Mouse (Mus musculus) thymus, postnatal 36 days (tissue): Measurements from ENCODE around the gene Ss18l1.

Experiments used
- DNase-seq, 2 experiments: peaks; one replicate each; pipeline ENCODE4 v3.0.0; 2022; ENCODE audit warnings: mixed read lengths in 2 of 2

Gene Ss18l1

DNA sequence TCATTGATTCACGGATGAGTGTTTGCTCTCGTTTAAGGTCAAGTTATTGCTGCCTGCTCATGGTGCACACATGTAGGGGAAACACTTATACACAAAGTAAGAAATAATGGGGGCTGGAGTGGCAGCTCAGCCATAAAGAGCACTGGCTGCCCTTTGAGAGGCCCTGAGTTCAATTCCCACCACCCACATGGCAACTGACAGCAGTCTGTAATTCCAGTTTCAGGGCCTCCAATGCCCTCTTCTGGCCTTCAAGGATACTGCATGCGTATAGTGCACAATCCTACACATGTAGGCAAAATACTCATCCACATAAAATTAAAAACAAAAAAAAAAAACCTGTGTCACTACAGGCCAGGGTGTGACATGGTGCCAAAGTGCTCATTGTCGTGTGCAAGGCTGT is 45.2 kb downstream of the Ss18l1 start:
- no peak for DNase-seq

DNA sequence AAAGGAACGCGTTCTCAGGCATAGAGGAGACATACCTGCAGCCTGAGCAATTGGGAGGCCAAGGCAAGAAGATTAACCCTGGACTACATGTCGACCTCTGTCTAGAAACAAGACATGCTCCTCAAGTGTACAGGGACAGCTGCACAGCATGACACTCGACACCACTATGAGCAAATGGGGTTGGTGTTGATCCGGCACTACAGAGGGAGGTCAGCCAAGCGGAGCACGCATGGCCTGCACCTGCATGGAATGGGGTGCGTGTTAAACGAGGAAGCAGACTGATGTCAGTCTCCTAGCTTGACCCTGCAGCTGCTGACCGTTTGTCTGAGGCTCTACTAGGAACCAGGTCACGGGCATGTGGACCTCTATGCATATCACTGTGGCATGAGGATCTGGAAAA is 48.0 kb downstream of the Ss18l1 start:
- no peak for DNase-seq

DNA sequence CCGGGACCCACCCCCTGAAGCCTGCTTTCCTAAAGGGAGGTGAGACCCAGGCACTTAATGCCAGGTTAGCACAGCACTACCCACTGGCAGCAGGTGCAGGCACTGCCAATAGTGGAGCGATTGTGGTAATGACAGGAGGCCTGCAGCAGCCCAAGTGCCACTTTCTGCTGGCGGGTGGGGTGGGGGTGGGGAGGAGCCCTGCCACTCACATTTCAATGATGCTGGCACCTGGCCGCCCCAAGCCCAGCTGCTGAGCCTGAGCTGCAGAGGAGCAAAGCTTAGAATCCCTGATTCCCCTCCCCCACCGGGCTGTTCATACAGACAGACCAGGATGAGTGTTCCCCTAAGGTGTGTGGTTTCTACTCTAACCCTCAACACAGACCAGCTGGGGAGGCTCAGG is 53.4 kb downstream of the Ss18l1 start:
- peak; percentile 76 to 88 for DNase-seq

DNA sequence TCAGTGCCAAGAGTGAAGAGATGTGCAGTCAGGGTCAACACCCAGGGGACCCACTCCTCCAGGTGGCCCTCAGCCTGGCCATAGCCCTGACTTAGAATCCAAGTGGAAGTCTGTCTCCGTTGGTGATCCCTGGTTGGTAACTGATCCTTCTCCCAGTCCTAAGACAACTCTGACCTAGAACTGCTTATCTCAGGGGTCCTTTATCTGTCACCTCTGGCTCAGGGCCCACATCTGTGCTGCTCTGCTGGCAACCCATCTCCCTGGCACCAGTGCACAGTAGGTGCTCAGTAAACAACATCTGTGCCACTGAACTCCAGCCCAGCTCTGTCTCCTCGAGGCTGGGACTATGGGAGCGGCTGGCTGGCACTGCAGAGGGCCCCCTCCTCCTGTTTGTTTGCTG is 55.3 kb downstream of the Ss18l1 start:
- DNase-seq = peak; percentile 9 to 26

DNA sequence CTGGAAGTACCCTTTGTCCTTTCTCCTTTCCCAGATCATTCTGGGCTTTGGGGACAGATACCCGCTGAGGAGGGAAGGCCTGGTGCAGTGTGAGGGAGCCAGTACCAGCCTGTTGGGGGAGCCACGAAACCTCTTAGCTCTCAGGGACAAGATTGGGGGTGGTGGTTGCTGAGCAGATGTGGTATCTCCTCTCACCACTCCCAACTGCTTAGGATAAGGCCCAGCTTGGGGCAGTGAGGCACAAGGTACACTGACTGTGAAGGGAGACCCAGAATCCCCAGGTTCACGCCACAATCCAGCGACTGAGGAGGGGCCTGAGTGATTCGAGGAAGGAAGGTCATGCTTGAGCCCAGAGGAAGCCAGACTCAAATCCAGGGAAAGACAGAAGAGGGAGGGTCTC is 55.9 kb downstream of the Ss18l1 start:
- peak; percentile 12 to 24 for DNase-seq

DNA sequence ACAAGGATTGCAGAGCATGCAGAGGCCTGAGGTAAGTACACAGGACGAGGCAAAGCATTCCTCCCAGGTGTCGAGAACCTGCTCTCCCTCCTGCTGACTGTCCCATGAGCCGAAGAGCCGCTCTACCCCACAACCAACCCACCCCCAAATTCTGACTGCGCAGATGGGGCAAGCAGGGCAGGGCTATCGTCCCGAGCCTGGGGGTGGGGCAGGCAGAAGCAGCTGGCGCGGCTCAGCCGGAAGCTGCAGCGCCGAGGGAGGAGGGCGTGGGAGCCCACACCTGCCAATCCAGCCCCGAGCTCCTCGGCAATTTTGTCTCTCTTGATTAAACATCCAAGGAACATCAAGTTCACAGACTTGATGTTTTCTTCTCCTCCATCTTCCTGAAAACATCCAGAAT is 57.2 kb downstream of the Ss18l1 start:
- peak; percentile 81 to 88 for DNase-seq

DNA sequence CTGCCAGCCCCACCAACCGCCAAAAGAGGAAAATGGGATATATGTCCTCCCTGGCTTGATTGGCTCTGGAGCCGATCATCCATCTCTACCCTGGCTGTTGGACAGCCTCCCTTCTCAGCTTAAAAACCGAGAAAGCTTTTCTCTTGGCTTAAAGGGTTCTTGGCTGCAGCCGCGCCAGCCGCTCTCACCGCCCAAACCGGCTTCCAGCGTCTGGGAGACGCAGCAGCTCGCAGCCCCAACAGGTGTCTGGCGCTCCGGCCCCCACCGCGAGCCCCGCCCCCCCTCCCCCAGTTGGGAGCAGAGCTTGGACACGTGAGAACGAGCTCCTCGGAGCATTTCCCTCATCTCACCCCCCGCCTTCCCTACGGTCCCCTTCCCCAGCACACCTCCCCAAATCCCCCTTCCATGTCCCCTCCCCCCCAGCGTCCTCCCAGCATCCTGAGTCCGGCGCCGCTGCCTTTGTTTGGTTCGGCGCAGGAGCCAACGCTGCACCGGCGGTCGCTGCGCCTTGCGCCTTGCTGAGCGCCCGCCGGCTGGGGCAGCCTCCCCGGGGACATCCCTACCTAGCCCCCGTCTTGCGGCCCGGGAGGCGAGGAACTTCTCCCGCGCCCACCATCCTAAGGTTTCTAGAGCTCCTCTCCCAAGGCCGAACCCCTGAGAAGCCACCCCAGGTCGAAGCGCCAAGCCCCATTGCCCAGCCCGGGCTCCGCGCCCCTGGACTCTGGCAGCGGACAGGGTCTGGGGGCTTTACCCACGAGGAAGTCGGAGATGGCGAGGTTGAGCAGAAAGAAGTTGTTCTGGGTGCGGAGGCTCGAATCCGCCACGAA is 61.1 kb downstream of the Ss18l1 start:
- peak; percentile 12 to 26 for DNase-seq

DNA sequence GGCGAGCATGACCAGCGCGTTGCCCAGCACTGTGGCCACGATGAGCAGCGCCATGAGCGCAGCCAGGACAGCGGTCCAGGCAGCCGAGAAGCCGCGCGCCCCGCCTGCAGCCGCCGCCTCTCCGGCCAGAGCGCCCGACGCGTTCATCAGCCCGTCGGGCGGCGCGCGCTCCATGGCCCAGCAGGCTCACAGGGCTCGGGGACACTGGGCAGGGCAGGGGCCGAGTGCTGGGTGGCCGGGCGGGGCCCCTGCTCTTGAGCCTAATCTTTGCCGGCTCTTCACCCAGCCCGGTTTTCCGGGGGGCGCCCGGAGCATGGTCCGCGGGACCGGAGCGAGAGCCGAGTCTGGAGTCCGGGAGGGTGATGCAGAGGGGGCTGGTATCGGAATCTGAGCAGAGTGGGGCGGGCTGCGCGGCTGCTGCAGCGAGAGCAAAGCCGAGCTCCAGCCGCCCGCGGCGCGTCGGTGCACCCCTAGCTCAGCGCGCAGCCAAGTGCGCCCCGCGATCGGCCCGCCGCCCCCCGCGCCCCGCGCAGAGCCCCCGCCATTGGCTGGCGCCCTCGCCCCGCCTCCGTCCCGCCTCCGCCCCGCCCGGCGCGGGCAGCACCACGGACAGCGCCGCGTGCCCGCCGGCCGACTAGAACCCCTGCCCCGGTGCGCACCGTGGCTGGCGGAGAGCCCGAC is 61.8 kb downstream of the Ss18l1 start, which contains the start of gene Hrh3:
TSS of gene Hrh3 (minus strand) at position 511 of the 681 bp plus-strand sequence.
- peak; percentile 88 to 89 for DNase-seq

DNA sequence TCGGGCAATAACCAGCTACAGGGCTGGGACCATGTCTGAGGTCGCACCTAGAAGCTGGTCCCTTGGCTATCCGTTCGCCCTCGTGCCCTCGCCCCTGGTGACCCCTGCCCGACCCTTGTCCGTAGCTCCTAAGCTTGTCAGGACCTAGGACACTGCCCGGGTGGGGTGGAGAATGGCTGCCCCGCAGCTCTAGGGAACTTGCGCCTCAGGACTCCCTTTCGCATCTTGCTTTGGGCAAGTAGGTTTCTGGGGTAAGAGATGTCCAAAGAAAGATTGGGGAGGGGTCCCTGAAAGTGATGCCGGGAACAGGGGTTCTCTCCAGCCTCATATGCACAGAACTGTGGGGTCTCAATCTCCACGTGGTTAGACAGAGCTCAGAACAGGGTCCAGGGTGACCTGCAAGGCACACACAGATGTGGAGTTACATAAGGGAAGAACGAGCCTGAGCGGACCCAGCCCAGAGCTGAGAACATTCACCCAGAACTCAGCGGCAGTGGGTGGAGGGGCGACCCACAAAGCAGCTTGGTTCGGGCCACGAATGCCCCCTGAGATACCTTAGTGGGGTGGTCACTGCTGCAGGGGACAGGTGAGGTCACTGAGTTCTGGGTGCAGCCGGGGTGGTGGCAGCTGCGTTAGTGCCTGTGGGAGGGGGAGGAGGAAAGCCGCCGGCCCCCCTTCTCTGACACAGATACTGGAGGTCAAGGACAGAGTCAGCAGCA is 62.5 kb downstream of the Ss18l1 start:
- no peak for DNase-seq

DNA sequence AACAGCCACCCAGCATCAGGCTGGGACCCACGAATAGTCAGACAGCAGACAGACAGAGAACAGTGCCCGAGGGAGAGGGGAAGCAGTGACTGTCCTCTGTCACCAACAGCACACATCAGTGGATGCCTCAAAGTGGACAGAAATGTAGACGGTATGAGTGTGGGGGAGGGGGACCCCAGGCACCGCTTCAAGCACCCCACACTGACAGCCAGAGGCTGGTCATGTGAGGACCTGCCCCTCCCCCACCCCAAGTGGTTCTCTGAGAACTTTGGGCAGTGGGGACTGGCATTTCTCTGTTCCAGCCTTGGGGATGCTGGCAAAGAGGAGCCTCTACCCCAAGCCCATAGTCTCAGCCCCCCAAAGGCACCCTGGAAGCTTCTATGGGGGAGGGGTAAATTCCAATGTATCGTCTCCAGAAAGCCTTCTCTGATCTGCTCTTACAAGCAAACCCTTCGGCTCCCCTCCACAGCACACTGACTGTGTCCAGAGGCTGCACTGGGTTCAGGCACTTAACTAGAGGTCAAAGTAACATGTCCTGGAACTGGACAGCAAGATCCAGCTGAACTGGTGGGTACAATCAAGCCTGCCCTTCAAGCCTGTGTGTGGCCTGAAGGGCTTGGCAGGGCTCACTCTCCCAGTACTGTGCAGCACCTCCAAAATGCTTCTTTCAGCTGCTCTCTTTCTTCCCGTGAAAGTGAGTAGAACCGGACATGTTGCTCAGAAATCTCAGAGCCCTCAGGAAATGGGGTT is 63.3 kb downstream of the Ss18l1 start:
- DNase-seq = no peak

DNA sequence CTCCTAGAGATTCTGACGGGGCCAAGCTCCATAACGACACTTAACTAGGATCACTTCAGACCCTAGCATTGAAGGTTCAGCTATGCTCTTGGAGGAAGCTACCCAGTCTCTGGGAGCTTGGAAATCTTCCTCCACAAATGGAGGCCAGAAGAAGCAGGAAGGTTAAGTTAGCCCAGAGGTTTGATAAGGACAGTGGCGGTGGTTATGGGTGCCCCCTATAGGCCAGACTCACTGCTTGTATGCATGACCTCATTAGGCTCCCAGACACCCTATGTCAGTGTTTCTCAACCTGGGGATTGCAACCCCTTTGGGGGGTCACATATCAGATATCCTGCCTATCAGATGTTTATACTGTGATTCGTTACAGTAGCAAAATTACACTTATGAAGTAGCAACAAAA is 64.8 kb downstream of the Ss18l1 start:
- peak; percentile 49 for DNase-seq

DNA sequence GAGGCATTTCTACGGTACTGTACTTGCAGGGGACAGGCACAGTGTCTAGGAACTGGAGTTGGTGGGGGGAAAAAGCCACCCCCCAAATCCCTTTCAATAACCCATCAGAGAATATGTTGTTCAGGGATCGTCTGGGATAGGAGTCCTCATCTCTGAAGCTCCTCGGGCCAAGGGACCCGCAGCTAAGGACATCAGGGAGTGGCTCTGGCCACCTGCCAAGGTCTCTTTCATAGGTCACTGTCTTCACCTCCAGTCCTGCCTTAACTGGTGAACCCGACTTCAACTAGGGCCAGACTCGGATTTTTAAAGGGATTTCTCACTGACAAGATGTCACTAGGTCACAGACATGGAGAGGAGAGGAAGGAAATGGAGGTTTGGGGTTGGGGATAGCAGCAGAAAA is 66.0 kb downstream of the Ss18l1 start:
- no peak for DNase-seq

DNA sequence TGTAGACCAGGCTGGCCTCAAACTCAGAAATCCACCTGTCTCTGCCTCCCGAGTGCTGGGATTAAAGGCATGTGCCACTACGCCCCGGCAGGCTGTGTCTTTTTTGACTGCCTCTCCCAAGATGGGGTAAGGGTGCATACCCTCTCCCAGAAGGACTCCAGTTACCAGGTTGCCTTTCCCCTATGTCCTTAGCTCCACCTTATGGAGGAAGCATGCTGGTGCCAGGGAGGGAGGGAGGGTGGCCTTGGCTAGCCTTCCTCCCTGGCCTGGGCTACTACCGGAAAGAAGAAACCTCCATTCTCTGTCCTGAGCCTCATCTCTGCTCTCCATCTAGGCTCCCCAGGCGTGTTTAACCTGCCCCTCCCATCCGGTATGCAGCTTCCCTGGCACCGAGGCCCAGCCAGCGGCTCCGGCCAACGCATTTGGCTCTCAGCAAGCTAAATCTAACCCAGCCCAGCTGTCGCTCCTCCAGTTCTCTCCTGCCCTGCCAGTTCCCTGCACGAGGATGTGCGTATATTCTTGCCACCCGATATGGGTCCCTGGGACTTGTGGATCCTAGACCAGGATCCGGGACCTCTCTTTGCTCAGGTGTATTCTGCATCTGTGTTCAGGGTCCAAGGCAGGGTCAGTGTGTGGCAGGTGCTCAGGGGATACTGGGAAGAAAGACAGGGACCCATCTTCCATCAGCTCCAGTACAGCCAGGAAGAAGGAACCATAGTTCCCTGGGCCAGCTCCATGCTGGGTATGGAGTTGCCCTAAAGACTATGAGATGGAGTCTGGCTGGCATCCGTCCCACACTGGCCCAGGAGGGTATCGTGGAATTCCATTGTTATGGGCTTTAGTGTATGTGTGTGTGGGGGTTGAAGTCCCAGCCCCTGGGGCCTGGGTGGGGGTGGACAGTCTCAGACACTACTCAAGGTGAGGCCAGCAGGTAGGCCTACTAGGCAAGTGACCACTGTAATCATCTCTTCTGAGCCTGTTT is 71.9 kb downstream of the Ss18l1 start:
- no peak for DNase-seq

DNA sequence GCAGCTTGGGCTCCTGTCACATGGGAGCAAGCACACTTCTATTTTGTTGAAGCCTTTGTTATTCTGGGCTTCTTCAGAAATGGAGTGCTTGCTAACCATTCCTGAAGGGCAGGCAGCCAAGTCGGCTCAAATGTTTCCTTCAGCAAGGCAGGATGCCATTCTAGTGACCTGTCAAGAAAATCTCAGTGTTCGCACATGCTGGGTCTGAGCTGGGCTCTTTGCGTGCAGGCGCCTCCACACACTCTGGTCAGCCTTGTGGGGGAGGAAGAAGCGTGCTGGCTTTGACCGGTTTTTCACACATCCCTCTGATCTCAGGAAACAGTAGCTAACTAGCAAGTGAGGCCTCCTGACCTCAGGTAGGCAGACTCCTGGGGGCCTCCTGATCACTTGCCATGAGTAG is 73.0 kb downstream of the Ss18l1 start:
- no peak for DNase-seq

DNA sequence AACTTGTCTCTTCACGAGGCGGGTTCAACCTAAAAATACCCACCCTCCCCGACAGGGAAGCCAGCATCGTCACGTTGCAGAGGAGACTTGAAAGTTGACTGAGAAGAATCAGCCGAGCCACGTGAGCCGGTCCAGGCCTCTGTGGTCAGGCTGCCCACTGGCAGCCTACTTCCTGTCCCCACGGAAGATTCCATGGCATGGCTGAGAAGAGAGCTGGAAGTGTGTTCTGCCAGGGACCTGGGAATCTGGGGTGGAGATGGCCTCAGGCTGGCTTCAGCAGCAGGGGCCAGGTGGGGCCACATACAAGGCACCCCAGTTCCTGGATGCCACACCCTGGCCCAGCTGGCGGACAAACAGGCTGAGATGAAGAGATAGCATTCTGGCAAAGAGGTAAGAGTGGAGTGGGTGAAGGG is 73.8 kb downstream of the Ss18l1 start:
- no peak for DNase-seq

DNA sequence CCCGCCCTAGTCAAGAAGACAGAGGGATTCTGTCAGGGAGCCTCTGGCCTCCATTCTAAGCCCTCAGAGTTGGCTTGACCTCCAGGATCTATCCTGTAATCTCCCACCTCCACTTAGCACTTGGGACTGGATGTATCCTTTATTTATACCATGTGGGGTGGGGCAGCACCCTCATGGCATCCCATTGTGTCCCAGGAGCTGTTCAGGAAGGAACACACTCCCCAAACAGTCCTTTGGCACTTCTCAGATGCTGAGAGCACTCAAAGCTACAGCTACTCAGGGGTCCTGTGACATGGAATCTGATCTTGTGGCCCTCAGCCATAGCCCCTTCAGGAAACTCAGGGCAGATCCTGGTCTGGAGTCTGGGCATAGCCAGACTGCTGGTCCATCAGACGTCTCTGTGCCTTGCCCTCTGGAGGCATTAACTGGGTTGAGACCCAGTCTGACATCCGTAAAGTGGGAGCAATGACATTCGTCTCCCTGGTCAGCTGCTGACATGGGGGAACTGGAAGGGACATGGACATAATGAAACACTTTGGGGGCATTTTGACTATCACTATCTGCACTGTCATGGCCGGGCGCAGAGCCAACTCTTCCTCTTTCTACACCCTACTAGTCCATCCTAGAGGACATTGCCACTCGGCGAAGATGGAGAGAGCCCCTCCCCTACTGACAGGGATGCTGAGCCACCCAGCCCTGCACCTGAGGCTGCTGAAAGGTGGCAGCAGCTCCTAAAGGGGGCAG is 74.6 kb downstream of the Ss18l1 start:
- no peak for DNase-seq

DNA sequence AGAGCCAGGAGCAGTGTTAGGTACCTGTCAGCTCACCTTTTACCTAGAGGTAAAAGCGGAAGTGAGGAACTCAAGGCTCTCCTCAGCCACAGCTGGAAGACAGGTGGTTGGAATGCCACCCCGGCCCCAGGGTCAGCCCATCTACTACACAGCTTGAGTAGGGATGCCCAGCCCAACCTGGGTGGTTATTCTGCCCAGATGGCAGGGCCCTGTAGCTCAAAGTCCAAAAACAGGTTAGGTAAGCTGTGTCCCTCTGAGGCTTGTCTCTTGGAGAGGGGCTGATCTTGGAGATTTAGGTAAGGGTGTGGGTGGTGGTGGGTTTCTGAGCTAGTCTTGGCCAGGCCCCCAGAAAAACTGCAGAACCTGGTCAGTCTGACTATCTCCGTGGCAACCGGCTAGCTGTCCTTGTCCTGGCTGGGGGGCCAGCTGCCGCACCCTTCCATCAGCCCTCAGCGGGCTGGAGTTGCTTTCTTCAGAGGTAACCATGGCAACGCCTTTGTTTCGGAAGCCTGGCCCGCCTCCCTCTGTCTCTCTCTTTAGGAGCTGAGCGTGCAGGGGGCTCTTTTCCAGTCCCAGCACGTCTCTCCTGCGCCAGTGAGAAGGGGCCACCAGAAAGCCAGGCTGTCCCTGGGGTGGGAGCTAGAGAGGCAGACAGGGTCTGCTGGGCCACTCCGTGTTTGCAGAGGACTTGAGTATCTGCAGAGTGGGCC is 75.3 kb downstream of the Ss18l1 start:
- DNase-seq = peak in 1 of 2 experiments; percentile 45

DNA sequence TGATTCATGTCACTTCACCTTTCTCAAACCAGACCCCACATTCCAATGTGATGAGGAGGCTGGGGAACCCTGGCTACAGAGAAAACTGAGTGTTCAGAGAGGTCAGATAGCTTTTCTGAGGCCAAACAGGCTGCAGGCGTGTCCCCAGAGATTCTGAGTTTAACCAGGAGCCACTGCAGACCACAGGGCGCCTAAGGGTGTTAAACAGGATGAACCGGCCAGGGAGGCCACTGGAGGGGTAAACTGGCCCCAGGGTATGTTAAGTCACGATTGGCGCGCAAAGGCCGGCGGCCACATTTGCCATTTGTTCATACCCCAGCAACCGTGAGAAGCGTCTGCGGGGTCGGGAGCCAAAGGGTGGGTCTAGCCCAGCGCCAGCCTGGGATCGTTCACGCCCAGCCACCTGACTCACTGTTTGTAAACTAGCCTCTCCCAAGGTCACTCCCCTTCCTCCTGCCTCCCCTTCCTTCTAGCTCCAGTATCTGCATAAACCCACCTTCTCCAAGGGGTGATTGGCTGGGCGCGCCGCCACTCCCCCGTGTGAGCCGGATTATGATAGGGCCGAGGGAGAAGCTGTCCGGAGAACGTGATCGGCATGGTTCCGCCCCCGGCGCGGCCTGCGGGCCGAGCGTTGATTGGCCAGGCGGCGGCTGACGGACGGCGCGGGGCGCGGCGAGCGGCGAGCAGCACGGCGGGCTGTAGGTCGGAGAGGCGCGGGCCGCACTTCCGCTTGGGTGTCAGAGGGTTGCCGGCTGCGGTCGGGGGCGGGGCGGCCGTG is 76.5 kb downstream of the Ss18l1 start, which contains the start of gene Osbpl2:
TSS of gene Osbpl2 (plus strand) at position 646 of the 778 bp plus-strand sequence.
- DNase-seq = peak; percentile 98 to 99
